Mouse (Mus musculus): ENCODE results near the gene Ahnak. TPM values are rescaled to one million over a fixed set of nuclear protein-coding genes. Genes with fewer than 3 reads are reported as not detected.

Ahnak gene
- polyA plus RNA-seq, 1 experiment from 2014 or later, result 3.1 TPM

- no peaks in the 10 kb centered on the region for H3K27me3 ChIP-seq (ENCODE audit: control insufficient read depth, insufficient read depth, low read depth, low read length)
- H3K9me3 ChIP-seq (replicated peaks; ENCODE audit: control insufficient read depth, low read length), result no peaks in the 10 kb centered on the region
- no peak overlapping the region for H3K27ac ChIP-seq (ENCODE audit: low read length)
- peaks cover 9% of the 10 kb centered on the region for H3K4me1 ChIP-seq (ENCODE audit: control insufficient read depth, low read depth, low read length)
- ATAC-seq (ENCODE audit: low read depth), result no peak
- no peak overlapping the region for H3K9ac ChIP-seq (ENCODE audit: low read depth, low read length)
- H3K4me3 ChIP-seq (ENCODE audit: low read depth, low read length), result no peak overlapping the region
- no peak overlapping the region for H3K4me2 ChIP-seq (ENCODE audit: low read depth, low read length)
- WGBS (ENCODE audit: insufficient replicate concordance), result 66% methylated on average over 2 of the region's 2 CpGs
- no peaks in the 10 kb centered on the region for H3K36me3 ChIP-seq (ENCODE audit: control insufficient read depth, insufficient read depth)
These were observed 40.7 kb downstream of the Ahnak start for GRCm38 (mm10) chr19:9029640-9030262.

- no peaks in the 10 kb centered on the region for H3K27me3 ChIP-seq (ENCODE audit: control insufficient read depth, insufficient read depth, low read depth, low read length)
- WGBS (ENCODE audit: insufficient replicate concordance), result 53% methylated on average over 7 of the region's 7 CpGs
- H3K9me3 ChIP-seq (replicated peaks; ENCODE audit: control insufficient read depth, low read length), result no peaks in the 10 kb centered on the region
- no peak overlapping the region for H3K4me3 ChIP-seq (ENCODE audit: low read depth, low read length)
- no peak overlapping the region for H3K9ac ChIP-seq (ENCODE audit: low read depth, low read length)
- H3K4me1 ChIP-seq (ENCODE audit: control insufficient read depth, low read depth, low read length), result peaks cover 9% of the 10 kb centered on the region
- H3K27ac ChIP-seq (ENCODE audit: low read length), result no peak overlapping the region
- ATAC-seq (ENCODE audit: low read depth), result no peak
- H3K4me2 ChIP-seq (ENCODE audit: low read depth, low read length), result no peak overlapping the region
- no peaks in the 10 kb centered on the region for H3K36me3 ChIP-seq (ENCODE audit: control insufficient read depth, insufficient read depth)
These were observed 43.5 kb downstream of the Ahnak start for GRCm38 (mm10) chr19:9032502-9033129.

GRCm38 (mm10) chr19:9033412-9034340 lies 44.6 kb downstream of the Ahnak start:
- Histone ChIP-seq H3K4me1 (ENCODE audit: control insufficient read depth, low read depth, low read length) (peaks cover 9% of the 10 kb centered on the region), H3K36me3 (ENCODE audit: control insufficient read depth, insufficient read depth) (no peaks in the 10 kb centered on the region), H3K4me3 (ENCODE audit: low read depth, low read length) (no peak overlapping the region), H3K9me3 (replicated peaks; ENCODE audit: control insufficient read depth, low read length) (no peaks in the 10 kb centered on the region), H3K27me3 (ENCODE audit: control insufficient read depth, insufficient read depth, low read depth, low read length) (no peaks in the 10 kb centered on the region), H3K4me2 (ENCODE audit: low read depth, low read length) (no peak overlapping the region), H3K9ac (ENCODE audit: low read depth, low read length) (no peak overlapping the region), H3K27ac (ENCODE audit: low read length) (no peak overlapping the region)
- WGBS (ENCODE audit: insufficient replicate concordance), result 29% methylated on average over 9 of the region's 9 CpGs
- peak; percentile 32; the same call in 1 of the 2 replicates for ATAC-seq (ENCODE audit: low read depth)

- 57% methylated on average over 3 of the region's 3 CpGs for WGBS (ENCODE audit: insufficient replicate concordance)
- no peak for ATAC-seq (ENCODE audit: low read depth)
- Histone ChIP-seq H3K36me3 (ENCODE audit: control insufficient read depth, insufficient read depth) (no peaks in the 10 kb centered on the region), H3K27me3 (ENCODE audit: control insufficient read depth, insufficient read depth, low read depth, low read length) (no peaks in the 10 kb centered on the region), H3K4me1 (ENCODE audit: control insufficient read depth, low read depth, low read length) (peaks cover 9% of the 10 kb centered on the region), H3K27ac (ENCODE audit: low read length) (no peak overlapping the region), H3K9me3 (replicated peaks; ENCODE audit: control insufficient read depth, low read length) (no peaks in the 10 kb centered on the region), H3K4me3 (ENCODE audit: low read depth, low read length) (no peak overlapping the region), H3K4me2 (ENCODE audit: low read depth, low read length) (no peak overlapping the region), H3K9ac (ENCODE audit: low read depth, low read length) (no peak overlapping the region)
These were observed 45.4 kb downstream of the Ahnak start for GRCm38 (mm10) chr19:9034480-9034879.

GRCm38 (mm10) chr19:9035101-9035500 lies 46.0 kb downstream of the Ahnak start:
- Histone ChIP-seq H3K4me1 (ENCODE audit: control insufficient read depth, low read depth, low read length) (peaks cover 9% of the 10 kb centered on the region), H3K27ac (ENCODE audit: low read length) (no peak overlapping the region), H3K36me3 (ENCODE audit: control insufficient read depth, insufficient read depth) (no peaks in the 10 kb centered on the region), H3K9ac (ENCODE audit: low read depth, low read length) (no peak overlapping the region), H3K9me3 (replicated peaks; ENCODE audit: control insufficient read depth, low read length) (no peaks in the 10 kb centered on the region), H3K4me2 (ENCODE audit: low read depth, low read length) (no peak overlapping the region), H3K4me3 (ENCODE audit: low read depth, low read length) (no peak overlapping the region), H3K27me3 (ENCODE audit: control insufficient read depth, insufficient read depth, low read depth, low read length) (no peaks in the 10 kb centered on the region)
- no peak for ATAC-seq (ENCODE audit: low read depth)
- 61% methylated on average over 3 of the region's 3 CpGs for WGBS (ENCODE audit: insufficient replicate concordance)

GRCm38 (mm10) chr19:9038136-9038535 lies 49.1 kb downstream of the Ahnak start:
- Histone ChIP-seq H3K9me3 (replicated peaks; ENCODE audit: control insufficient read depth, low read length) (no peaks in the 10 kb centered on the region), H3K9ac (ENCODE audit: low read depth, low read length) (no peak overlapping the region), H3K27me3 (ENCODE audit: control insufficient read depth, insufficient read depth, low read depth, low read length) (no peaks in the 10 kb centered on the region), H3K36me3 (ENCODE audit: control insufficient read depth, insufficient read depth) (no peaks in the 10 kb centered on the region), H3K4me3 (ENCODE audit: low read depth, low read length) (no peak overlapping the region), H3K4me2 (ENCODE audit: low read depth, low read length) (no peak overlapping the region), H3K27ac (ENCODE audit: low read length) (no peak overlapping the region), H3K4me1 (ENCODE audit: control insufficient read depth, low read depth, low read length) (peaks cover 9% of the 10 kb centered on the region)
- no peak for ATAC-seq (ENCODE audit: low read depth)
- 29% methylated on average over 3 of the region's 3 CpGs for WGBS (ENCODE audit: insufficient replicate concordance)

GRCm38 (mm10) chr19:9039266-9039665 lies 50.2 kb downstream of the Ahnak start:
- H3K27ac ChIP-seq (ENCODE audit: low read length), result no peak overlapping the region
- H3K36me3 ChIP-seq (ENCODE audit: control insufficient read depth, insufficient read depth), result no peaks in the 10 kb centered on the region
- peaks cover 3% of the 10 kb centered on the region for H3K4me1 ChIP-seq (ENCODE audit: control insufficient read depth, low read depth, low read length)
- no peak for ATAC-seq (ENCODE audit: low read depth)
- 58% methylated on average over 4 of the region's 4 CpGs for WGBS (ENCODE audit: insufficient replicate concordance)
- no peaks in the 10 kb centered on the region for H3K9me3 ChIP-seq (replicated peaks; ENCODE audit: control insufficient read depth, low read length)
- no peak overlapping the region for H3K4me2 ChIP-seq (ENCODE audit: low read depth, low read length)
- no peak overlapping the region for H3K4me3 ChIP-seq (ENCODE audit: low read depth, low read length)
- H3K9ac ChIP-seq (ENCODE audit: low read depth, low read length), result no peak overlapping the region
- no peaks in the 10 kb centered on the region for H3K27me3 ChIP-seq (ENCODE audit: control insufficient read depth, insufficient read depth, low read depth, low read length)

- 56% methylated on average over 7 of the region's 7 CpGs for WGBS (ENCODE audit: insufficient replicate concordance)
- ATAC-seq (ENCODE audit: low read depth), result no peak
- no peak overlapping the region for H3K4me3 ChIP-seq (ENCODE audit: low read depth, low read length)
- H3K4me1 ChIP-seq (ENCODE audit: control insufficient read depth, low read depth, low read length), result peaks cover 7% of the 10 kb centered on the region
- H3K9me3 ChIP-seq (replicated peaks; ENCODE audit: control insufficient read depth, low read length), result no peaks in the 10 kb centered on the region
- no peak overlapping the region for H3K9ac ChIP-seq (ENCODE audit: low read depth, low read length)
- H3K4me2 ChIP-seq (ENCODE audit: low read depth, low read length), result no peak overlapping the region
- H3K27me3 ChIP-seq (ENCODE audit: control insufficient read depth, insufficient read depth, low read depth, low read length), result no peaks in the 10 kb centered on the region
- no peaks in the 10 kb centered on the region for H3K36me3 ChIP-seq (ENCODE audit: control insufficient read depth, insufficient read depth)
- H3K27ac ChIP-seq (ENCODE audit: low read length), result no peak overlapping the region
These were observed 50.8 kb downstream of the Ahnak start for GRCm38 (mm10) chr19:9039928-9040327.

GRCm38 (mm10) chr19:9040649-9041048 lies 51.6 kb downstream of the Ahnak start:
- H3K9ac ChIP-seq (ENCODE audit: low read depth, low read length), result no peak overlapping the region
- WGBS (ENCODE audit: insufficient replicate concordance), result 66% methylated on average over 6 of the region's 6 CpGs
- H3K27me3 ChIP-seq (ENCODE audit: control insufficient read depth, insufficient read depth, low read depth, low read length), result no peaks in the 10 kb centered on the region
- H3K4me3 ChIP-seq (ENCODE audit: low read depth, low read length), result no peak overlapping the region
- H3K9me3 ChIP-seq (replicated peaks; ENCODE audit: control insufficient read depth, low read length), result no peaks in the 10 kb centered on the region
- no peaks in the 10 kb centered on the region for H3K36me3 ChIP-seq (ENCODE audit: control insufficient read depth, insufficient read depth)
- H3K4me1 ChIP-seq (ENCODE audit: control insufficient read depth, low read depth, low read length), result peaks cover 7% of the 10 kb centered on the region
- no peak overlapping the region for H3K27ac ChIP-seq (ENCODE audit: low read length)
- no peak for ATAC-seq (ENCODE audit: low read depth)
- no peak overlapping the region for H3K4me2 ChIP-seq (ENCODE audit: low read depth, low read length)

Measured in liver, embryonic 16.5 days (tissue).